Mouse (Mus musculus): ENCODE results near the gene Pappa.

- TF ChIP-seq CTCF (conservative IDR thresholded peaks at IDR 0.05; ENCODE audit: low read length) (no peak), NANOG (IDR thresholded peaks at IDR 0.05; ENCODE audit: borderline replicate concordance, low read length) (no peak), POU5F1 (IDR thresholded peaks at IDR 0.05; ENCODE audit: borderline replicate concordance, low read length) (no peak)
Observed at GRCm38 (mm10) chr4:65153601-65154000, 29.6 kb downstream of the Pappa start.

Measured in E14TG2a.4 (cell line).